Mouse (Mus musculus): ENCODE measurements at regions not wholly inside any gene's neighbourhood (a gene's known extent, or its start where the extent isn't known, plus 50 kb on each side); places are given as distances from the start of the nearest gene placed in this dataset.
A peak's percentile ranks its signal among the peaks of the same experiment; 100 is the strongest.

DNA sequence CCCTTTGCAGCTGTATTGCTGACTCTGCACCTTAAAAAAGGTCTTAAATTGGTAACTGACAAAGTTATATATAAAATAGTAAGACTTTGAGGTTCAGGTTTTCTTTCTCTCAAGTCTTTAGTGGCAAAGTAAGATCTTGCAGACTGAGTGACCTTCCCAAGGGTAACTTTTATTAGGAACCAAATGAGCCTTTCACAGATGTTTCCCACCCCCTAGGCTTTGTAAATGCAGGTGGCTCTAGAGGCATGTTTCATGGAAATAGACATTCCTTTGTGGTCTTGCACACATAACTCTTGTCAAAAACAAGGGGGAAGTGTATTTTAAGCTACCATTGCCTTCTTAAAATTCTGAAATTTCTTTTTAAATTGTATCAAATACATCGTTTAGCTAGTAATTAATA lies 1125.0 kb downstream of the D3Ertd751e start:
- WGBS: 95% methylated on average over 1 of the region's 1 CpGs

GRCm38 (mm10) chr3:42878972-42879371 lies 1136.6 kb downstream of the D3Ertd751e start:
- no peak overlapping the region for H3K27ac ChIP-seq (replicated peaks)
- no peaks in the 10 kb centered on the region for H3K27me3 ChIP-seq
- H3K9me3 ChIP-seq: no peaks in the 10 kb centered on the region
- H3K4me1 ChIP-seq: no peaks in the 10 kb centered on the region
- no peaks in the 10 kb centered on the region for H3K36me3 ChIP-seq
- no peak overlapping the region for H3K4me3 ChIP-seq
- H3K4me2 ChIP-seq (replicated peaks): no peak overlapping the region
- H3K9ac ChIP-seq (replicated peaks): no peak overlapping the region
- ATAC-seq (replicated peaks): no peak

More for the DNA sequence above, 1125.0 kb downstream of the D3Ertd751e start:
- Histone ChIP-seq H3K4me3 (no peak overlapping the region), H3K9me3 (no peaks in the 10 kb centered on the region), H3K9ac (replicated peaks) (no peak overlapping the region), H3K4me1 (no peaks in the 10 kb centered on the region), H3K4me2 (replicated peaks) (no peak overlapping the region), H3K36me3 (no peaks in the 10 kb centered on the region), H3K27ac (replicated peaks) (no peak overlapping the region), H3K27me3 (no peaks in the 10 kb centered on the region)
- ATAC-seq (replicated peaks): no peak

GRCm38 (mm10) chr3:42884481-42884880 lies 1142.1 kb downstream of the D3Ertd751e start:
- H3K4me3 ChIP-seq: no peak overlapping the region
- H3K36me3 ChIP-seq: no peaks in the 10 kb centered on the region
- WGBS: 50% methylated on average over 4 of the region's 4 CpGs
- H3K27me3 ChIP-seq: no peaks in the 10 kb centered on the region
- no peak overlapping the region for H3K27ac ChIP-seq (replicated peaks)
- H3K9ac ChIP-seq (replicated peaks): no peak overlapping the region
- no peak overlapping the region for H3K4me2 ChIP-seq (replicated peaks)
- no peaks in the 10 kb centered on the region for H3K9me3 ChIP-seq
- ATAC-seq (replicated peaks): no peak
- no peaks in the 10 kb centered on the region for H3K4me1 ChIP-seq

DNA sequence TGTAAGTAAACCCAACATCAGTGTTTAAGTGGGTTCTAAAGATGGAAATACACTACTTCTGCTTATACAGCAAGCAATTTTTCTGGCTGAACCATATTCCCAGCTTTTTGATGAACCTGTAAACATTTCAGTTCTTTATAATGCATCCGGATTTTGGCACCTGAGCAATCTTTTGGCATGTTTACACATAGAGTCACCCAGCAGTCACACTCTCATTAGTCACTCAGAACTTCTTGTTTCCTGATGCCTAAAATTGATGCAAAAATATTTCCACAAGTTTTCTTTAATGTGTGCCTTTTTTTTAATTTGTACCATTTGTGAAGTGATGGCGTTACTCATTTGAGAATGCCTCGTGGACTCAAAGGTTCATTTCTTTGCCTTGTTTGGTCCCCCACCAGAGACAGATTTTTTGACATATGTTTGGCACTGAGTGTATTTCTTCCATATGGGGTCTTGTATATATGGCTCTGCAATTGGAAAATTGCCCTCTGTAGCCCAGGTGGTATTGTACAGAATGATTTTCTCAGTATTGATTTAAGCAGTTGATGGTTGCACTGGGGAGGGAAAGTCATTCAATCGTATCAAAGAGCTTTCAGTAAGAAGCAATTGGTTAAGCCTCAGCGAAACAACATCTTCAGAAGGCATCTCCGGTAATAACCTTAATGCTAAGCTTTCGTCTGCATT lies 1149.7 kb downstream of the D3Ertd751e start:
- H3K4me2 ChIP-seq (replicated peaks): no peak overlapping the region

DNA sequence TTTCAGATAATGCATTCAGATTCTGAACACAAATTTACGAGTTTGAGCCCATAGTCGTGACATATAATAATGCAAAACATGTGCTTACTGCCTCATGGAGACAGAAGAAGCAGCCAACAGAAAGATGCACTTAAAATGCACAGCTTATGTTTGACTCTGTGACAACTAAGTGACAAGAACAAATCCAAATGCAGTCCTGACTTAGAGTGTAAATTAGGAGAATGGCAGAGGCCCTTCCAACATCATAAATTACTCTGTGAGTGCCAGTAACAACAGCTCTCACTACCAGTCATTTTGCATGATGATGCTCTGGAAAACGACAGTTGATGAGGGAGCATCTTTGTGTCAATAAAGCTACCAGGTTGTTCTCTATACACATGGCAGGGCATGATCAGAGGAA lies 1153.4 kb downstream of the D3Ertd751e start:
- Histone ChIP-seq H3K4me2 (replicated peaks) (no peak overlapping the region), H3K27ac (replicated peaks) (no peak overlapping the region), H3K27me3 (no peaks in the 10 kb centered on the region), H3K36me3 (no peaks in the 10 kb centered on the region), H3K9me3 (no peaks in the 10 kb centered on the region), H3K4me1 (peaks cover 3% of the 10 kb centered on the region; the same call in 1 of the 2 replicates), H3K4me3 (no peak overlapping the region), H3K9ac (replicated peaks) (no peak overlapping the region)
- peak; percentile 75 for ATAC-seq (replicated peaks)
- WGBS: 52% methylated on average over 3 of the region's 3 CpGs

More for the DNA sequence above, 1149.7 kb downstream of the D3Ertd751e start:
- ATAC-seq (replicated peaks): peak; percentile 91
- Histone ChIP-seq H3K4me1 (peaks cover 3% of the 10 kb centered on the region; the same call in 1 of the 2 replicates), H3K9ac (replicated peaks) (no peak overlapping the region), H3K4me3 (no peak overlapping the region), H3K36me3 (no peaks in the 10 kb centered on the region), H3K27me3 (no peaks in the 10 kb centered on the region), H3K27ac (replicated peaks) (no peak overlapping the region), H3K9me3 (no peaks in the 10 kb centered on the region)
- 43% methylated on average over 7 of the region's 7 CpGs for WGBS

- Histone ChIP-seq H3K4me2 (replicated peaks) (no peak overlapping the region), H3K4me3 (no peak overlapping the region), H3K27me3 (no peaks in the 10 kb centered on the region), H3K9ac (replicated peaks) (no peak overlapping the region), H3K4me1 (no peaks in the 10 kb centered on the region), H3K27ac (replicated peaks) (no peak overlapping the region), H3K9me3 (no peaks in the 10 kb centered on the region), H3K36me3 (no peaks in the 10 kb centered on the region)
- no peak for ATAC-seq (replicated peaks)
Observed at GRCm38 (mm10) chr3:42897936-42898335, 1155.5 kb downstream of the D3Ertd751e start.

DNA sequence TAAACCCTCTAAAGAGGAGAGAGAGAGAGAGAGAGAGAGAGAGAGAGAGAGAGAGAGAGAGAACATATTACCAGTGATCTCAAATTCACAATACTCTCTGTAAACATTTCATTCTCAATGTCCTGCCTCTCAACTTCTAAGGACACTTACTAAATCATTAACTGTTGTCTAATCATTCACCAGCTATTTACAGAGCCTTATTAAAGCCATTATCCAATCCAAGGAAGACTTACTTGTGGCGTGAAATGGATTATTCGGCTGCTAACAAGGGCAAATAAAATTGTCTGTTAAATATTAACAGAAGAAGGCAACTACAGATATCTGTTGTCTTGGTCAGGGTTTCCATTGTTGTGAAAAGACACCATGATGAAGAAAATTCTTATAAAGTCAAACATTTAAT lies 1156.5 kb downstream of the D3Ertd751e start:
- ATAC-seq (replicated peaks): no peak

GRCm38 (mm10) chr3:42900984-42901383 lies 1158.6 kb downstream of the D3Ertd751e start:
- no peaks in the 10 kb centered on the region for H3K9me3 ChIP-seq
- no peaks in the 10 kb centered on the region for H3K36me3 ChIP-seq
- no peak overlapping the region for H3K9ac ChIP-seq (replicated peaks)
- no peaks in the 10 kb centered on the region for H3K27me3 ChIP-seq
- 90% methylated on average over 2 of the region's 2 CpGs for WGBS
- H3K4me1 ChIP-seq: no peaks in the 10 kb centered on the region
- no peak for ATAC-seq (replicated peaks)
- H3K4me2 ChIP-seq (replicated peaks): no peak overlapping the region
- no peak overlapping the region for H3K4me3 ChIP-seq
- H3K27ac ChIP-seq (replicated peaks): no peak overlapping the region

More for the DNA sequence above, 1156.5 kb downstream of the D3Ertd751e start:
- Histone ChIP-seq H3K4me2 (replicated peaks) (no peak overlapping the region), H3K4me1 (no peaks in the 10 kb centered on the region), H3K27me3 (no peaks in the 10 kb centered on the region), H3K9me3 (no peaks in the 10 kb centered on the region), H3K36me3 (no peaks in the 10 kb centered on the region), H3K27ac (replicated peaks) (no peak overlapping the region), H3K9ac (replicated peaks) (no peak overlapping the region), H3K4me3 (no peak overlapping the region)
- WGBS: 88% methylated on average over 2 of the region's 2 CpGs

- whole genome bisulfite sequencing: 97% methylated on average over 3 of the region's 3 CpGs
- no peak overlapping the region for H3K4me2 ChIP-seq (replicated peaks)
- no peaks in the 10 kb centered on the region for H3K36me3 ChIP-seq
- H3K9me3 ChIP-seq: no peaks in the 10 kb centered on the region
- ATAC-seq (replicated peaks): no peak
- H3K4me3 ChIP-seq: no peak overlapping the region
- H3K27me3 ChIP-seq: no peaks in the 10 kb centered on the region
- H3K9ac ChIP-seq (replicated peaks): no peak overlapping the region
- H3K27ac ChIP-seq (replicated peaks): no peak overlapping the region
- H3K4me1 ChIP-seq: peaks cover 8% of the 10 kb centered on the region; the same call in 1 of the 2 replicates
Observed at GRCm38 (mm10) chr3:42906246-42906645, 1163.8 kb downstream of the D3Ertd751e start.

- no peaks in the 10 kb centered on the region for H3K9me3 ChIP-seq
- no peak overlapping the region for H3K4me3 ChIP-seq
- no peaks in the 10 kb centered on the region for H3K36me3 ChIP-seq
- no peaks in the 10 kb centered on the region for H3K27me3 ChIP-seq
- peak; percentile 85 for ATAC-seq (replicated peaks)
- H3K4me1 ChIP-seq: peaks cover 8% of the 10 kb centered on the region; the same call in 1 of the 2 replicates
- H3K9ac ChIP-seq (replicated peaks): no peak overlapping the region
- no peak overlapping the region for H3K27ac ChIP-seq (replicated peaks)
- H3K4me2 ChIP-seq (replicated peaks): no peak overlapping the region
Observed at GRCm38 (mm10) chr3:42908404-42908803, 1166.0 kb downstream of the D3Ertd751e start.

GRCm38 (mm10) chr3:42915146-42915545 lies 1172.7 kb downstream of the D3Ertd751e start:
- WGBS: 79% methylated on average over 2 of the region's 2 CpGs
- H3K9me3 ChIP-seq: no peaks in the 10 kb centered on the region
- H3K27me3 ChIP-seq: no peaks in the 10 kb centered on the region
- no peak overlapping the region for H3K4me3 ChIP-seq
- H3K9ac ChIP-seq (replicated peaks): no peak overlapping the region
- no peak for ATAC-seq (replicated peaks)
- no peak overlapping the region for H3K27ac ChIP-seq (replicated peaks)
- H3K4me1 ChIP-seq: 0 out of 2 replicates have a peak, but pooled peaks cover 4% of the 10 kb centered on the region
- H3K36me3 ChIP-seq: no peaks in the 10 kb centered on the region
- no peak overlapping the region for H3K4me2 ChIP-seq (replicated peaks)

GRCm38 (mm10) chr3:42935418-42935817 lies 1193.0 kb downstream of the D3Ertd751e start:
- 56% methylated on average over 1 of the region's 1 CpGs for WGBS

GRCm38 (mm10) chr3:42977066-42977465 lies 1234.7 kb downstream of the D3Ertd751e start:
- H3K9me3 ChIP-seq: no peaks in the 10 kb centered on the region
- no peaks in the 10 kb centered on the region for H3K27me3 ChIP-seq
- no peak overlapping the region for H3K27ac ChIP-seq (replicated peaks)
- H3K4me2 ChIP-seq (replicated peaks): no peak overlapping the region
- no peak overlapping the region for H3K9ac ChIP-seq (replicated peaks)
- WGBS: 34% methylated on average over 2 of the region's 2 CpGs
- ATAC-seq (replicated peaks): peak; percentile 69
- no peaks in the 10 kb centered on the region for H3K36me3 ChIP-seq
- H3K4me1 ChIP-seq: no peaks in the 10 kb centered on the region
- no peak overlapping the region for H3K4me3 ChIP-seq

More at GRCm38 (mm10) chr3:42935418-42935817, 1193.0 kb downstream of the D3Ertd751e start:
- Histone ChIP-seq H3K9me3 (no peaks in the 10 kb centered on the region), H3K9ac (replicated peaks) (no peak overlapping the region), H3K4me2 (replicated peaks) (no peak overlapping the region), H3K27me3 (no peaks in the 10 kb centered on the region), H3K27ac (replicated peaks) (no peak overlapping the region), H3K4me3 (no peak overlapping the region), H3K4me1 (no peaks in the 10 kb centered on the region), H3K36me3 (no peaks in the 10 kb centered on the region)
- no peak; the same call in 1 of the 2 replicates for ATAC-seq (replicated peaks)

All from forebrain, embryonic 15.5 days (tissue).